Mouse (Mus musculus) midbrain, postnatal 0 days (tissue): ENCODE measurements around the gene 1700029P11Rik. TPM values are rescaled to one million over a fixed set of nuclear protein-coding genes. Genes with fewer than 3 reads are reported as not detected.
"Not testable (repeated sequence)": the region's sequence is repeated elsewhere in the genome, so short reads cannot be mapped to it uniquely, and the experiment has no call there.

ENCODE experiments used
- ATAC-seq: fragments of 200-750 bp; cut with Nextera tagmentation; 2 replicates; pipeline ENCODE4 v1.8.0; 2017; ENCODE audit warnings: moderate number of reproducible peaks, mild to moderate bottlenecking, moderate TSS enrichment, moderate library complexity; ENCODE audit not compliant: low FRiP score
- DNase-seq: peaks from one replicate; pipeline ENCODE4 v3.0.0-alpha.2; 2015; ENCODE audit warnings: low spot score
- H3K27ac ChIP-seq: fragments of 300-500 bp; sonication (generic); 2 replicates; pipeline ENCODE4 v1.5.1; 2014; ENCODE audit warnings: low read depth, mild to moderate bottlenecking, low read length, mixed read lengths
- H3K27me3 ChIP-seq: fragments of 300-500 bp; sonication (generic); 2 replicates; pipeline ENCODE4 v1.6.1; 2014; ENCODE audit warnings: low read length, control low read depth, mixed read lengths; ENCODE audit not compliant: insufficient read depth
- H3K36me3 ChIP-seq: fragments of 300-500 bp; sonication (generic); 2 replicates; pipeline ENCODE4 v1.6.1; 2014; ENCODE audit warnings: low read length, control low read depth, mixed read lengths; ENCODE audit not compliant: insufficient read depth
- H3K4me1 ChIP-seq: fragments of 300-500 bp; sonication (generic); 2 replicates; pipeline ENCODE4 v1.6.1; 2014; ENCODE audit warnings: mild to moderate bottlenecking, control low read depth, antibody characterized with exemption, low read length, mixed read lengths; ENCODE audit not compliant: insufficient read depth
- H3K4me2 ChIP-seq: fragments of 300-500 bp; sonication (generic); 2 replicates; pipeline ENCODE4 v1.6.1; 2014; ENCODE audit warnings: low read depth, mild to moderate bottlenecking, low read length, mixed read lengths; ENCODE audit not compliant: poor library complexity, severe bottlenecking
- H3K4me3 ChIP-seq: fragments of 300-500 bp; sonication (generic); 2 replicates; pipeline ENCODE4 v1.5.1; 2014; ENCODE audit warnings: low read depth, mild to moderate bottlenecking, low read length, moderate library complexity
- H3K9ac ChIP-seq: fragments of 300-500 bp; sonication (generic); replicated peaks from 2 replicates; pipeline ENCODE4 v1.6.1; 2014; ENCODE audit warnings: mild to moderate bottlenecking, low read length, moderate library complexity, mixed read lengths; ENCODE audit not compliant: poor library complexity, severe bottlenecking
- H3K9me3 ChIP-seq: fragments of 300-500 bp; sonication (generic); 2 replicates; pipeline ENCODE4 v1.6.1; 2016; ENCODE audit warnings: low read length, control low read depth
- CTCF ChIP-seq: IDR thresholded peaks from 2 replicates; pipeline ENCODE4 v1.5.1; 2016; ENCODE audit warnings: antibody characterized with exemption, mild to moderate bottlenecking
- WGBS: fragments of 180-500 bp; shearing (Covaris S2); extraction: QIAGEN DNeasy Blood & Tissue Kit; methylation state at CpG from one replicate; pipeline ENCODE4 v1.1.7; 2014; 5-methylcytosine and 5-hydroxymethylcytosine counted together
- polyA plus RNA-seq: library from polyadenylated mRNA; unstranded; fragments of >200 nt; fragmentation: Nextera tagmentation; extraction: Ambion mirVana; gene quantifications from 2 replicates; pipeline ENCODE4 v1.2.1, GENCODE M21; 2015
- total RNA-seq: library from RNA; depleted of rRNA; stranded (reverse); fragments of >200 nt; gene quantifications from 2 replicates; pipeline ENCODE4 v1.2.3, GENCODE M21; 2014

1700029P11Rik gene
- total and polyA plus RNA-seq, 2 experiments from 2014 or later, result not detected

- Histone ChIP-seq H3K27ac (no peak overlapping the region), H3K9ac (no peak overlapping the region), H3K27me3 (no peaks in the 10 kb centered on the region), H3K36me3 (no peaks in the 10 kb centered on the region), H3K4me1 (no peaks in the 10 kb centered on the region), H3K4me2 (no peak overlapping the region), H3K4me3 (no peak overlapping the region), H3K9me3 (no peaks in the 10 kb centered on the region)
- ATAC-seq (no peak), DNase-seq (no peak)
- WGBS, result 88% methylated on average over 5 of the region's 5 CpGs
- no peak for TF ChIP-seq CTCF
Observed at GRCm38 (mm10) chr15:81967821-81968220, 12.5 kb upstream of the 1700029P11Rik start.

DNA sequence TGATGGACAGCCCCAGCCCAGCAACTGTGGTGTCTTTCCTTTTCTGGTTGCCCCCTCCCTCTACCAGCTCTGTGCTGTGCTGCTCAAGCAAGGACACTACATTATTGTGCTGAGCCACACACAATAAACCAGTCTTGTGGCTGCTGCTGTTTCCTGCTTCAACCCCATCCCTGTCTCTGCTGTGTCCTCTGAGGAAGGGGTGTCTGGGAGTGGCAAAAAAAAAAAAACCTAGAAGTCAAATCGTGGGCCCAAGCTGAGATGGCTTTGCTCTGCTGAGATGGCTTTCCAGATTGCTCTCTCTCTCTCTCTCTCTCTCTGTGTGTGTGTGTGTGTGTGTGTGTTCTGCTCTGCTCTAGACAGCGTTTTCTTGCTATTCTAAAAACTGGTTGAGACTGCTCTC, 11.9 kb upstream of the 1700029P11Rik start:
- no peak overlapping the region for H3K27ac ChIP-seq
- no peak for ATAC-seq
- no peaks in the 10 kb centered on the region for H3K36me3 ChIP-seq
- no peak for DNase-seq
- no peak overlapping the region for H3K9ac ChIP-seq
- 71% methylated on average over 2 of the region's 2 CpGs for WGBS
- no peaks in the 10 kb centered on the region for H3K4me1 ChIP-seq
- H3K4me2 ChIP-seq, result no peak overlapping the region
- no peaks in the 10 kb centered on the region for H3K9me3 ChIP-seq
- TF ChIP-seq CTCF, result no peak
- H3K4me3 ChIP-seq, result no peak overlapping the region
- H3K27me3 ChIP-seq, result no peaks in the 10 kb centered on the region

DNA sequence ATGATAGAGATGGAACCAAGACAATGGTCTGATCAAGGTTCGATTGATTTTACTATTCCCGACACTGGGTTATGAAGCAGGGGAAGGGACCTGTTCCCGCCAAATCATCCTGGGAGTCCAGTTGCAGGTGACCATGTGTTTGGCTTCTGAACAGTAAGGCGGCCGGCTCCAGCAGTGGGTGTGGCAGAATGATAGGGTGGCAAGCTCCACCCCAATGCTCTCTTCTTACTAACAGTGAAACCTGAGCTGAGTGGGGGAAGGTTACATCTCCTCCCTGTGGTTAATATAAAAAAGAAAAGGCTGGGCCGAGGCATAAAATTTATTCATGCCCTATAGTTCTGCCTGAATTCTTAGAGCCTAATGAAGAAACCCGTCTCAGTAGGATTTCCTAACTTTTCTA, 11.2 kb upstream of the 1700029P11Rik start:
- H3K36me3 ChIP-seq, result no peaks in the 10 kb centered on the region
- 79% methylated on average over 7 of the region's 7 CpGs for WGBS
- H3K4me1 ChIP-seq, result no peaks in the 10 kb centered on the region
- no peak overlapping the region for H3K9ac ChIP-seq
- H3K27ac ChIP-seq, result no peak overlapping the region
- no peaks in the 10 kb centered on the region for H3K9me3 ChIP-seq
- DNase-seq (no peak), ATAC-seq (no peak)
- H3K27me3 ChIP-seq, result no peaks in the 10 kb centered on the region
- no peak overlapping the region for H3K4me2 ChIP-seq
- no peak for TF ChIP-seq CTCF
- H3K4me3 ChIP-seq, result no peak overlapping the region

- H3K4me2 ChIP-seq, H3K4me1 ChIP-seq, ATAC-seq, H3K9me3 ChIP-seq, H3K27ac ChIP-seq, H3K4me3 ChIP-seq, H3K9ac ChIP-seq, H3K27me3 ChIP-seq, H3K36me3 ChIP-seq, DNase-seq: not testable (repeated sequence)
- 62% methylated on average over 6 of the region's 6 CpGs for WGBS
Observed at GRCm38 (mm10) chr15:81969635-81970034, 10.7 kb upstream of the 1700029P11Rik start.

GRCm38 (mm10) chr15:81970498-81970897, 9.8 kb upstream of the 1700029P11Rik start:
- not testable (repeated sequence) for H3K4me2 ChIP-seq, ATAC-seq, H3K27ac ChIP-seq, H3K4me3 ChIP-seq, H3K9ac ChIP-seq, H3K4me1 ChIP-seq, H3K36me3 ChIP-seq, DNase-seq, H3K9me3 ChIP-seq, H3K27me3 ChIP-seq
- 83% methylated on average over 4 of the region's 4 CpGs for WGBS

- not testable (repeated sequence) for H3K36me3 ChIP-seq, H3K27ac ChIP-seq, H3K4me3 ChIP-seq, H3K9me3 ChIP-seq, DNase-seq, H3K27me3 ChIP-seq, ATAC-seq, H3K9ac ChIP-seq, H3K4me1 ChIP-seq, H3K4me2 ChIP-seq
- whole genome bisulfite sequencing, result 91% methylated on average over 8 of the region's 8 CpGs
Observed at GRCm38 (mm10) chr15:81975156-81975555, 5.2 kb upstream of the 1700029P11Rik start.

- no peak for DNase-seq
- H3K27me3 ChIP-seq, result no peaks in the 10 kb centered on the region
Observed at GRCm38 (mm10) chr15:81982173-81982572, 1.8 kb downstream of the 1700029P11Rik start.

More at GRCm38 (mm10) chr15:81982173-81982572, 1.8 kb downstream of the 1700029P11Rik start:
- H3K36me3 ChIP-seq, result no peaks in the 10 kb centered on the region
- no peak for ATAC-seq
- H3K9me3 ChIP-seq, result no peaks in the 10 kb centered on the region
- TF ChIP-seq CTCF, result no peak
- no peaks in the 10 kb centered on the region for H3K4me1 ChIP-seq
- H3K27ac ChIP-seq, result no peak overlapping the region
- H3K4me2 ChIP-seq, result no peak overlapping the region
- no peak overlapping the region for H3K9ac ChIP-seq
- 61% methylated on average over 1 of the region's 1 CpGs for WGBS
- H3K4me3 ChIP-seq, result no peak overlapping the region
